Mouse (Mus musculus) forebrain, embryonic 11.5 days (tissue): ENCODE results near the gene Ltc4s. TPM values are rescaled to one million over a fixed set of nuclear protein-coding genes. Genes with fewer than 3 reads are reported as not detected.
A peak's percentile ranks its signal among the peaks of the same experiment; 100 is the strongest.

ENCODE experiments used
- ATAC-seq: fragments of 200-750 bp; cut with Nextera tagmentation; replicated peaks from 2 replicates; pipeline ENCODE4 v1.8.0; 2017; ENCODE audit warnings: moderate TSS enrichment; ENCODE audit not compliant: low FRiP score
- DNase-seq: peaks from one replicate; pipeline ENCODE4 v3.0.0-alpha.2; 2017; ENCODE audit warnings: low spot score
- H3K27ac ChIP-seq: fragments of 300-500 bp; sonication (generic); 2 replicates; pipeline ENCODE4 v1.5.1; 2014; ENCODE audit warnings: low read depth, low read length
- H3K27me3 ChIP-seq: fragments of 300-500 bp; sonication (generic); 2 replicates; pipeline ENCODE4 v1.6.1; 2014; ENCODE audit warnings: mild to moderate bottlenecking, low read length, mixed read lengths; ENCODE audit not compliant: control insufficient read depth, insufficient read depth
- H3K36me3 ChIP-seq: fragments of 300-500 bp; sonication (generic); 2 replicates; pipeline ENCODE4 v1.6.1; 2014; ENCODE audit warnings: mild to moderate bottlenecking, low read length, moderate library complexity, mixed read lengths; ENCODE audit not compliant: control insufficient read depth, insufficient read depth
- H3K4me1 ChIP-seq: fragments of 300-500 bp; sonication (generic); replicated peaks from 2 replicates; pipeline ENCODE4 v1.6.1; 2014; ENCODE audit warnings: low read length, mixed read lengths; ENCODE audit not compliant: control insufficient read depth, insufficient read depth
- H3K4me2 ChIP-seq: fragments of 300-500 bp; sonication (generic); 2 replicates; pipeline ENCODE4 v1.6.1; 2014; ENCODE audit warnings: low read depth, mild to moderate bottlenecking, low read length, moderate library complexity, mixed read lengths; ENCODE audit not compliant: severe bottlenecking
- H3K4me3 ChIP-seq: fragments of 300-500 bp; sonication (generic); 2 replicates; pipeline ENCODE4 v1.5.1; 2014; ENCODE audit warnings: low read depth, low read length
- H3K9ac ChIP-seq: fragments of 300-500 bp; sonication (generic); 2 replicates; pipeline ENCODE4 v1.6.1; 2014; ENCODE audit warnings: low read length
- H3K9me3 ChIP-seq: fragments of 300-500 bp; sonication (generic); 2 replicates; pipeline ENCODE4 v1.6.1; 2016; ENCODE audit warnings: low read length, mixed read lengths; ENCODE audit not compliant: control insufficient read depth
- WGBS: fragments of 180-500 bp; shearing (Covaris S2); extraction: QIAGEN DNeasy Blood & Tissue Kit; methylation state at CpG from one replicate; pipeline ENCODE4 v1.1.7; 2014; 5-methylcytosine and 5-hydroxymethylcytosine counted together
- polyA plus RNA-seq: library from polyadenylated mRNA; unstranded; fragments of >200 nt; fragmentation: Nextera tagmentation; extraction: Ambion mirVana; gene quantifications from 2 replicates; pipeline ENCODE4 v1.2.1, GENCODE M21; 2014

The Ltc4s gene
- polyA plus RNA-seq, 1 experiment from 2014 or later, result 0.81 TPM

DNA sequence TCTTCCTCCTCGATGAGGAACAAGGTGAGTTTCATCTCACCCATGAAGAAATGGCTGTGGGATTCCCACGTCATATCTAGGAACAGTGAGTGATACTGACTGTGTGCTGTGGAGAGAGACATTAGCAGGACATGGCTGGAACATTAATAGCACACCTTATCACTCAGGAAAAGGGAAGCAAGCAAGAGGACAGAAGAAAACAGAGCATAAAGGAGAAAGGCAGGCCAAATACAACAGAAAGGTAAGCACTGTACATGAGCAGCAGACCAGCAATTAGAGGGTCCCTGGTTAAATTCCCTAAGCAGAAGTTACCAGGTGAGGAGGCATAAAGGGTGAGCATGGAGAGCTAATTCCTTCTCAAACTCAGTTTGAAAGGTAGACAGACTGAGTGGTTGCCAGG, 36.7 kb upstream of the Ltc4s start:
- Histone ChIP-seq H3K4me1 (no peaks in the 10 kb centered on the region), H3K9me3 (no peaks in the 10 kb centered on the region), H3K9ac (no peak overlapping the region), H3K27ac (no peak overlapping the region), H3K4me2 (no peak overlapping the region), H3K36me3 (no peaks in the 10 kb centered on the region), H3K27me3 (no peaks in the 10 kb centered on the region), H3K4me3 (no peak overlapping the region)
- ATAC-seq (no peak), DNase-seq (no peak)
- 93% methylated on average over 2 of the region's 2 CpGs for WGBS

DNA sequence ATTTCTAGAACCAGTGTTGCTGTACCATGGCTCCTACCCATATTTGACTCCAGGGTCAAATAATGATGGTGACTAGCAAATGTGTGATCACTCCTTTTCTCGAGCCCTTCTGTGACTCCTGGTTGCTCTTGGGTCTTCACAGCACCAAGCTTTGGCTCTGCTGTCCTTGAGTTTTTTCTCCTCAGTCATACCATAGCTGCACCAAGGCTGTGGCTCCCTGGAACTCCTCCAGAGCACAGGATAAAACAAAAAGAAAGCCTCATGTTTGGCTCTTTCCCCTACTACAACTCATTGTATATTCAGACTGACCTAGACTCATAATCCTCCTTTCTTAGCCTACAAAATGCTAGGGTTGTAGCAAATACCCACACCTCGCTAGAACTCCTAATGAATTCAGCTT, 34.4 kb upstream of the Ltc4s start:
- ATAC-seq (no peak), DNase-seq (no peak)
- H3K27me3 ChIP-seq, result no peaks in the 10 kb centered on the region
- H3K4me1 ChIP-seq, result no peaks in the 10 kb centered on the region
- no peaks in the 10 kb centered on the region for H3K9me3 ChIP-seq
- H3K9ac ChIP-seq, result no peak overlapping the region
- no peaks in the 10 kb centered on the region for H3K36me3 ChIP-seq
- no peak overlapping the region for H3K4me2 ChIP-seq
- H3K4me3 ChIP-seq, result no peak overlapping the region
- 91% methylated on average over 2 of the region's 2 CpGs for WGBS
- no peak overlapping the region for H3K27ac ChIP-seq

DNA sequence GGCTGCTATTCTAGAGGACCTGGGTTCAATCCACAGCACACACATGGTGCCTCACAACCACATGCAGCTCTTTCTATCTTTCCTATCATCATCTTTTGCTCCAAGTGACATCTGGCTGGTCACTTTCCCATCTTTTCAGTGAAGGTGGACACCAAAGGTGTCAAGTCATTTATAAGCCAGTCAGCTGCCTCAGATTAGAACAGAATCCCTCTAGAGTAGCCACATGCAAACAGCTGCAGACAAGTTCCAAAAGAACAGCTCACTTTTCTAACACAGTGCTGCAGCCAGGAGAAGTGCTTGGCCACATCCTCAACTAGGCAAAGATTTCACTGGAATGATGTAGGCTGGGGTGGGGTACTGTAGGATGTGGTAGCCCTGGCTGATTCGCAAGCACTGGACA, 31.5 kb upstream of the Ltc4s start:
- Histone ChIP-seq H3K27ac (no peak overlapping the region), H3K36me3 (peaks cover 6% of the 10 kb centered on the region), H3K4me3 (no peak overlapping the region), H3K4me2 (no peak overlapping the region), H3K27me3 (no peaks in the 10 kb centered on the region), H3K9me3 (no peaks in the 10 kb centered on the region), H3K4me1 (no peaks in the 10 kb centered on the region), H3K9ac (no peak overlapping the region)
- 93% methylated on average over 1 of the region's 1 CpGs for WGBS
- ATAC-seq (no peak), DNase-seq (peak; percentile 32)

DNA sequence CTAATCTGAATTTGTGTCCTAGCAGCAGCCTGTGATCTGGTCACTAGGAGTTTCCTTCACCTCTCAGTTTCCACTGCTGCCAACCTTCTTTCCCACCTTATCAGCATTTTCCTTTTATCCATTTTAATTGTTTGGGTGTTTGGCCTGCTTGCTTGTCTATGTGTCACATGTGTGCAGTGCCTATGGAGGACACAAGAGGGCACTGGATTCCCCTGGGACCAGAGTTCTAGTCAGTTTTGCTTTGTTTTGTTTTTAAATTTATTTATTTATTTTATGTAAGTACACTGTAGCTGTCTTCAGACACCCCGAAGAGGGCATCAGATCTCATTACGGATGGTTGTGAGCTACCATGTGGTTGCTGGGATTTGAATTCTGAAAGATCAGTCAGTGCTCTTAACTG, 30.7 kb upstream of the Ltc4s start:
- Histone ChIP-seq H3K36me3 (peaks cover 6% of the 10 kb centered on the region), H3K9ac (no peak overlapping the region), H3K27ac (no peak overlapping the region), H3K9me3 (no peaks in the 10 kb centered on the region), H3K27me3 (no peaks in the 10 kb centered on the region), H3K4me2 (no peak overlapping the region), H3K4me1 (no peaks in the 10 kb centered on the region), H3K4me3 (no peak overlapping the region)
- ATAC-seq, result no peak
- DNase-seq, result no peak
- 84% methylated on average over 2 of the region's 2 CpGs for WGBS

DNA sequence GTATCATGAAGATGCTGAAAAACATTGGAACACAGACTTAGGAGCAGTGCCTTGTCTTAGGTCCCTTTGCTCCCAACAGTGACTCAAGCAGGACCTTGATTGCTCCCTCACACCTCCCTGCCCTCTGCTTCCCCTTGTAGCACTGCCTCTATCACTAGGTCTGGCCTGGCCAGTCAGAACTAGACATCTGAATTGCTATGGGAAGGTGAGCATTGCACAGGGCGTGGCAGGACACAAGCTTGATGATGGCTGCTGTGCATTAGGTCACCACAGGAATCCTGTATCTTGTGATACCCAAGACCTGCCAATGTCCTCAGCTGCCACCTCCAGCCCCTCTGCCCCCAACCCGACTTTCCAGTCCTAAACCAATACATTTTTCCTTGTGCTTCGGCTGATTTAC, 28.6 kb upstream of the Ltc4s start:
- peak; percentile 4 for DNase-seq
- WGBS, result 94% methylated on average over 3 of the region's 3 CpGs
- Histone ChIP-seq H3K9ac (no peak overlapping the region), H3K4me1 (no peaks in the 10 kb centered on the region), H3K4me3 (no peak overlapping the region), H3K27ac (no peak overlapping the region), H3K27me3 (no peaks in the 10 kb centered on the region), H3K4me2 (no peak overlapping the region), H3K9me3 (no peaks in the 10 kb centered on the region), H3K36me3 (peaks cover 15% of the 10 kb centered on the region)
- ATAC-seq, result no peak

DNA sequence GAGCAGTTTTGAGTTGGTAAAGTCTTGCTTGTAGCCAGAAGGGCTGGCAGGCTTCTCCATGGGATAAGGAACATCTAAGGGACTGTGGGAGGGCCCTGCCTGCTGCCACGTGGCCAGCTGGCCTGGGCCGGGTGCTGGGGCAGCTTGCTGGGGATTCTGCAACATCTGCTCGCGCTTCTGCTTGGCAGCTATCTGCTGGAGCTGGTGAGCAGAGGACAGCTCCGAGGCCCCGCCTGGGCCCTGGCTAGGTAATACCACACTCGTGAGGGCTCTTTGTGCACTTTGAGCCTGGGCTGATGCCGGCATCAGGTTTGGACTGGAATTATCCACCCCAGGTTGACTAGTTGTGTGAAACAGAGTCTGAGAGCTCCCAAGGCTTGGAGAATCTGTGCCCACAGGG, 27.5 kb upstream of the Ltc4s start:
- Histone ChIP-seq H3K27ac (no peak overlapping the region), H3K36me3 (peaks cover 15% of the 10 kb centered on the region)
- no peak for ATAC-seq

DNA sequence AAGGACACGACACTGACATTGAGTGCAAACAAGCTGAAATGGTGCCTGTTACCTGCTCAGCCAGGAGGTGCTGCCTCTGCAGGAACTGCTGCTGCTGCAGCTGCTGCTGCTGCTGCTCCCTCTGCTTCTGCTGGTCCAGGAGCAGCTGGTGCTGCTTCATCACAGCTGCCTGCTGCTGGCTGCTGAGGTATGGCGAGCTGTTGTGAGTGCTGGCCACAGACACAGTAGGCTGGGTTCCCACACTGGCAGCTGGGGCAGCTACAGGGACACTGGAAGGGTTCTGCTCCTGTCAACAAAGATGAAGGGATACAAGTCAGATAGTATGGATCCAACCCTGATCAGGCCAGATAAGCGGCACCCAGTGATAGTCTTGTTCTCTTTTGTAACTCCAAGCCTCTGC, 24.8 kb upstream of the Ltc4s start:
- Histone ChIP-seq H3K9me3 (no peaks in the 10 kb centered on the region), H3K4me1 (no peaks in the 10 kb centered on the region), H3K4me2 (no peak overlapping the region), H3K27ac (no peak overlapping the region), H3K36me3 (peaks cover 17% of the 10 kb centered on the region), H3K27me3 (no peaks in the 10 kb centered on the region), H3K4me3 (no peak overlapping the region), H3K9ac (no peak overlapping the region)
- 92% methylated on average over 3 of the region's 3 CpGs for WGBS
- DNase-seq, result no peak
- no peak for ATAC-seq

More for the DNA sequence above, 27.5 kb upstream of the Ltc4s start:
- Histone ChIP-seq H3K27me3 (no peaks in the 10 kb centered on the region), H3K4me1 (no peaks in the 10 kb centered on the region), H3K9ac (no peak overlapping the region), H3K9me3 (no peaks in the 10 kb centered on the region), H3K4me3 (no peak overlapping the region), H3K4me2 (no peak overlapping the region)
- DNase-seq, result no peak
- 94% methylated on average over 8 of the region's 8 CpGs for WGBS

DNA sequence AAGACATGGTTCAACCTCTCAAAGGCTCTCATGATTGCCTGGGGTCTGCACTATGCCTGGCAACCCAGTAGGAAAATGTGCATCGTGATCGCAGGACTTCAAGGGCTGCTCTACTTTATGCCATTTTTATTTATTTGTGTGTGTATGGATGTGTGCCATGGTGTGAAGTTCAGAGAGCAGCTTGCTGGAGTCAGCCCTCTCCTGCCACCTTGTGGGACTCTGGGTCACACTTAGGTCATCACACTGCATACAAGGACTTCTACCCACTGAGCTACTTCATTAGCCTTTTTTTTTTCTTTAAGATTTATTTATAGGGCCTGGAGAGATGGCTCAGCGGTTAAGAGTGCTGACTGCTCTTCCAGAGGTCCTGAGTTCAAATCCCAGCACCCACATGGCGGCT, 23.6 kb upstream of the Ltc4s start:
- WGBS, result 87% methylated on average over 4 of the region's 4 CpGs
- Histone ChIP-seq H3K4me1 (no peaks in the 10 kb centered on the region), H3K27ac (no peak overlapping the region), H3K36me3 (peaks cover 22% of the 10 kb centered on the region), H3K9me3 (no peaks in the 10 kb centered on the region), H3K4me2 (no peak overlapping the region), H3K27me3 (no peaks in the 10 kb centered on the region), H3K4me3 (no peak overlapping the region), H3K9ac (no peak overlapping the region)
- DNase-seq (no peak), ATAC-seq (no peak)

DNA sequence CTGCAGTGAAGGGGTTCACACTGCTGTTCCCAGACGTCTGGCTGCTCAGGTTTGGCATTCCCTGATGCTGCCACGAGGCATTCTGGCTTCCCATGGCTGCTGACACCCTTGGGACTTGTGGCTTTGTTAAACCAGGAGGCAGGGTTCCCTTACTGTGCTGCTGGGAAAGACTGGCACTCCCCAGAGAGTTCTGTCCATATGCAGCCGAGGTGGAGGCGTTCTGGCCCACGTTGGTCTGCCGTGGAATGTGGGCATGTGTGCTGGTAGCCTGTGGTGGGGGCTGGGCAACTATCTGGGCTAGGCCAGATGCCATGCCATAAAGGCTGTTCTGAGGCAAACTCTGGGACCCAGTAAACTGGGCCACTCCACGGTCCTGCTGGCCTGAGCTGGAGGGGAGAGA, 19.9 kb upstream of the Ltc4s start:
- DNase-seq, result no peak
- H3K4me1 ChIP-seq, result no peaks in the 10 kb centered on the region
- H3K4me3 ChIP-seq, result no peak overlapping the region
- no peak for ATAC-seq
- WGBS, result 84% methylated on average over 7 of the region's 7 CpGs
- peaks cover 18% of the 10 kb centered on the region for H3K36me3 ChIP-seq
- H3K27me3 ChIP-seq, result no peaks in the 10 kb centered on the region
- no peak overlapping the region for H3K27ac ChIP-seq
- no peak overlapping the region for H3K9ac ChIP-seq
- H3K4me2 ChIP-seq, result no peak overlapping the region
- H3K9me3 ChIP-seq, result no peaks in the 10 kb centered on the region
